Mouse (Mus musculus) cortical plate, adult 2 months (tissue): Measurements from ENCODE around the gene Defa37. TPM values are rescaled to one million over a fixed set of nuclear protein-coding genes. Genes with fewer than 3 reads are reported as not detected.
"Not testable (repeated sequence)": the region's sequence is repeated elsewhere in the genome, so short reads cannot be mapped to it uniquely, and the experiment has no call there.

Experiments
- H3K27ac ChIP-seq: fragments of 200-500 bp; 2 replicates; pipeline ENCODE4 v1.5.1; 2012; ENCODE audit warnings: low read length, control low read depth, inconsistent platforms; ENCODE audit not compliant: insufficient read depth
- H3K4me1 ChIP-seq: fragments of 200-500 bp; 2 replicates; pipeline ENCODE4 v1.6.1; 2011; ENCODE audit warnings: low read length; ENCODE audit not compliant: control insufficient read depth, insufficient read depth
- H3K4me3 ChIP-seq: fragments of 200-500 bp; 2 replicates; pipeline ENCODE4 v1.5.1; 2011; ENCODE audit warnings: mild to moderate bottlenecking, low read length, control low read depth; ENCODE audit not compliant: insufficient read depth
- polyA plus RNA-seq: library from polyadenylated mRNA; depleted of rRNA; stranded (reverse); fragments of >200 nt; gene quantifications from 2 replicates; pipeline ENCODE4 v1.2.3, GENCODE M21; 2012; rRNA removed

Gene Defa37
- not detected in 2 replicates for polyA plus RNA-seq

- H3K27ac ChIP-seq, H3K4me1 ChIP-seq, H3K4me3 ChIP-seq: not testable (repeated sequence)
These were observed at the start of gene Defa37 for GRCm38 (mm10) chr8:21565086-21565485. Defa37 (plus strand) TSS chr8:21565386.

GRCm38 (mm10) chr8:21528732-21529131 lies 36.5 kb upstream of the Defa37 start, which contains the start of gene Defa32:
Defa32 (plus strand) TSS chr8:21529032.
- not testable (repeated sequence) for H3K4me3 ChIP-seq, H3K4me1 ChIP-seq, H3K27ac ChIP-seq

GRCm38 (mm10) chr8:21582706-21583105 lies 17.5 kb downstream of the Defa37 start, which contains the start of gene Defa28:
Defa28 (plus strand) TSS chr8:21583006.
- H3K27ac ChIP-seq, H3K4me1 ChIP-seq, H3K4me3 ChIP-seq: not testable (repeated sequence)

- not testable (repeated sequence) for H3K4me1 ChIP-seq, H3K4me3 ChIP-seq, H3K27ac ChIP-seq
These were observed 29.2 kb downstream of the Defa37 start, which contains the start of gene Gm7861 for GRCm38 (mm10) chr8:21594408-21594807. Gm7861 (minus strand) TSS chr8:21594508.

Other genes starting within 250 kb of the Defa37 start
- not detected in 2 replicates for gene Defa27, start 249.8 kb upstream of the Defa37 start, polyA plus RNA-seq
- gene Defa29, start 238.4 kb upstream of the Defa37 start, polyA plus RNA-seq: not detected in 2 replicates
- not detected in 2 replicates for gene Defa2, start 186.9 kb upstream of the Defa37 start, polyA plus RNA-seq
- not detected in 2 replicates for gene Defa33, start 173.6 kb upstream of the Defa37 start, polyA plus RNA-seq
- gene Defa36, start 138.0 kb upstream of the Defa37 start, polyA plus RNA-seq: not detected in 2 replicates
- not detected in 2 replicates for gene Gm7849, start 108.8 kb upstream of the Defa37 start, polyA plus RNA-seq
- gene Defa20, start 56.1 kb upstream of the Defa37 start, polyA plus RNA-seq: not detected in 2 replicates
- gene Defa32, start 36.4 kb upstream of the Defa37 start, polyA plus RNA-seq: not detected in 2 replicates
- gene Defa28, start 17.6 kb downstream of the Defa37 start, polyA plus RNA-seq: not detected in 2 replicates
- not detected in 2 replicates for gene Gm7861, start 29.1 kb downstream of the Defa37 start, polyA plus RNA-seq
- gene Defa26, start 52.8 kb downstream of the Defa37 start, polyA plus RNA-seq: not detected in 2 replicates
- not detected in 2 replicates for gene Defa17, start 90.4 kb downstream of the Defa37 start, polyA plus RNA-seq
- gene Defa34, start 100.4 kb downstream of the Defa37 start, polyA plus RNA-seq: not detected in 2 replicates
- not detected in 2 replicates for gene AY761184, start 138.3 kb downstream of the Defa37 start, polyA plus RNA-seq
- not detected in 2 replicates for gene Defa24, start 169.1 kb downstream of the Defa37 start, polyA plus RNA-seq